Mouse (Mus musculus): ENCODE measurements around the gene Tmem44. TPM values are rescaled to one million over a fixed set of nuclear protein-coding genes. Genes with fewer than 3 reads are reported as not detected.
"Not testable (repeated sequence)": the region's sequence is repeated elsewhere in the genome, so short reads cannot be mapped to it uniquely, and the experiment has no call there.

Gene Tmem44
- total and polyA plus RNA-seq, 2 experiments from 2014 or later: 66.6 to 107 TPM

- WGBS: 74% methylated on average over 5 of the region's 5 CpGs
Observed at GRCm38 (mm10) chr16:30465680-30466298, 84.9 kb downstream of the Tmem44 start.

GRCm38 (mm10) chr16:30464742-30465141 is 85.9 kb downstream of the Tmem44 start:
- 92% methylated on average over 3 of the region's 3 CpGs for WGBS
- not testable (repeated sequence) for ATAC-seq; H3K27me3 ChIP-seq (ENCODE audit: insufficient read depth, low read length); H3K9me3 ChIP-seq (ENCODE audit: low read length); DNase-seq; H3K9ac ChIP-seq; H3K4me2 ChIP-seq (ENCODE audit: low read depth); H3K4me1 ChIP-seq (ENCODE audit: insufficient read depth); H3K36me3 ChIP-seq (ENCODE audit: insufficient read depth); H3K4me3 ChIP-seq (ENCODE audit: low read depth, low read length); H3K27ac ChIP-seq (ENCODE audit: low read depth, low read length)

More at GRCm38 (mm10) chr16:30465680-30466298, 84.9 kb downstream of the Tmem44 start:
- Histone ChIP-seq H3K4me1 (ENCODE audit: insufficient read depth) (no peaks in the 10 kb centered on the region), H3K9me3 (ENCODE audit: low read length) (no peaks in the 10 kb centered on the region), H3K4me2 (ENCODE audit: low read depth) (no peak overlapping the region), H3K27me3 (ENCODE audit: insufficient read depth, low read length) (no peaks in the 10 kb centered on the region), H3K27ac (ENCODE audit: low read depth, low read length) (no peak overlapping the region), H3K36me3 (ENCODE audit: insufficient read depth) (no peaks in the 10 kb centered on the region), H3K4me3 (ENCODE audit: low read depth, low read length) (no peak overlapping the region), H3K9ac (no peak overlapping the region)
- TF ChIP-seq CTCF (IDR thresholded peaks at IDR 0.05; ENCODE audit: low read depth): no peak
- no peak for DNase-seq
- no peak for ATAC-seq

Other genes with a start within 250 kb of the Tmem44 start
- gene Gp5, start 240.1 kb downstream of the Tmem44 start, total RNA-seq (2014; rRNA removed): 0.24 and 0.54 TPM in 2 replicates
- 0.43 and 0.82 TPM in 2 replicates for gene Gp5, start 240.1 kb downstream of the Tmem44 start, polyA plus RNA-seq (2015; fragmentation: Nextera tagmentation; extraction: Ambion mirVana)
- 27.9 and 35.0 TPM in 2 replicates for gene Atp13a3, start 144.9 kb downstream of the Tmem44 start, total RNA-seq (2014; rRNA removed)
- 4.0 and 6.1 TPM in 2 replicates for gene Atp13a3, start 144.9 kb downstream of the Tmem44 start, polyA plus RNA-seq (2015; fragmentation: Nextera tagmentation; extraction: Ambion mirVana)
- 20.4 and 27.7 TPM in 2 replicates for gene Lsg1, start 36.8 kb upstream of the Tmem44 start, total RNA-seq (2014; rRNA removed)
- 40.8 and 41.4 TPM in 2 replicates for gene Lsg1, start 36.8 kb upstream of the Tmem44 start, polyA plus RNA-seq (2015; fragmentation: Nextera tagmentation; extraction: Ambion mirVana)
- 12.3 and 17.4 TPM in 2 replicates for gene Fam43a, start 48.9 kb upstream of the Tmem44 start, total RNA-seq (2014; rRNA removed)
- gene Fam43a, start 48.9 kb upstream of the Tmem44 start, polyA plus RNA-seq (2015; fragmentation: Nextera tagmentation; extraction: Ambion mirVana): 10.0 and 10.5 TPM in 2 replicates